Mouse (Mus musculus): ENCODE results near the gene Fyco1. TPM values are rescaled to one million over a fixed set of nuclear protein-coding genes. Genes with fewer than 3 reads are reported as not detected.

The Fyco1 gene
- polyA plus RNA-seq, 1 experiment from 2014 or later = 7.3 TPM

GRCm38 (mm10) chr9:123852449-123853390 is 1.0 kb upstream of the Fyco1 start:
- H3K4me1 ChIP-seq (ENCODE audit: control insufficient read depth, insufficient read depth, low read length) = 0 out of 2 replicates have a peak, but pooled peaks cover 5% of the 10 kb centered on the region
- peak overlapping the region; percentile 42 for H3K4me2 ChIP-seq (ENCODE audit: low read depth, severe bottlenecking)
- WGBS = 74% methylated on average over 5 of the region's 5 CpGs
- no peak overlapping the region; the same call in 1 of the 2 replicates for H3K9ac ChIP-seq (ENCODE audit: low read length)
- no peaks in the 10 kb centered on the region for H3K36me3 ChIP-seq (ENCODE audit: control insufficient read depth, insufficient read depth, low read length)
- DNase-seq (ENCODE audit: low spot score) (peak; percentile 25), ATAC-seq (ENCODE audit: insufficient number of reproducible peaks, low FRiP score, low TSS enrichment, low read depth) (no peak)
- H3K27me3 ChIP-seq (ENCODE audit: control insufficient read depth, insufficient read depth, low read length) = no peaks in the 10 kb centered on the region
- H3K27ac ChIP-seq (replicated peaks; ENCODE audit: low read depth, low read length) = no peak overlapping the region
- peak overlapping the region; percentile 69; the same call in 1 of the 2 replicates for H3K4me3 ChIP-seq (ENCODE audit: low read depth, low read length)
- H3K9me3 ChIP-seq (ENCODE audit: control insufficient read depth, low read length) = no peaks in the 10 kb centered on the region

- H3K9ac ChIP-seq (ENCODE audit: low read length) = peak overlapping the region; percentile 72
- 0 out of 2 replicates have a peak, but pooled peaks cover 5% of the 10 kb centered on the region for H3K4me1 ChIP-seq (ENCODE audit: control insufficient read depth, insufficient read depth, low read length)
- WGBS = under 1% methylated on average over 27 of the region's 27 CpGs
- H3K9me3 ChIP-seq (ENCODE audit: control insufficient read depth, low read length) = no peaks in the 10 kb centered on the region
- H3K4me3 ChIP-seq (ENCODE audit: low read depth, low read length) = peak overlapping the region; percentile 69
- H3K27me3 ChIP-seq (ENCODE audit: control insufficient read depth, insufficient read depth, low read length) = no peaks in the 10 kb centered on the region
- H3K4me2 ChIP-seq (ENCODE audit: low read depth, severe bottlenecking) = peak overlapping the region; percentile 65
- H3K27ac ChIP-seq (replicated peaks; ENCODE audit: low read depth, low read length) = peak overlapping the region; percentile 59; the same call in 1 of the 2 replicates
- DNase-seq (ENCODE audit: low spot score) (no peak), ATAC-seq (ENCODE audit: insufficient number of reproducible peaks, low FRiP score, low TSS enrichment, low read depth) (peak; percentile 87)
- no peaks in the 10 kb centered on the region for H3K36me3 ChIP-seq (ENCODE audit: control insufficient read depth, insufficient read depth, low read length)
Observed at GRCm38 (mm10) chr9:123851062-123851712, 512 bp downstream of the Fyco1 start.

- Histone ChIP-seq H3K36me3 (ENCODE audit: control insufficient read depth, insufficient read depth, low read length) (no peaks in the 10 kb centered on the region), H3K4me1 (ENCODE audit: control insufficient read depth, insufficient read depth, low read length) (0 out of 2 replicates have a peak, but pooled peaks cover 5% of the 10 kb centered on the region), H3K27ac (replicated peaks; ENCODE audit: low read depth, low read length) (no peak overlapping the region), H3K27me3 (ENCODE audit: control insufficient read depth, insufficient read depth, low read length) (no peaks in the 10 kb centered on the region), H3K4me3 (ENCODE audit: low read depth, low read length) (peak overlapping the region; percentile 69), H3K4me2 (ENCODE audit: low read depth, severe bottlenecking) (peak overlapping the region; percentile 65), H3K9me3 (ENCODE audit: control insufficient read depth, low read length) (no peaks in the 10 kb centered on the region), H3K9ac (ENCODE audit: low read length) (peak overlapping the region; percentile 72; the same call in 1 of the 2 replicates)
- peak; percentile 36 for DNase-seq (ENCODE audit: low spot score)
- ATAC-seq (ENCODE audit: insufficient number of reproducible peaks, low FRiP score, low TSS enrichment, low read depth) = no peak
- 7% methylated on average over 2 of the region's 2 CpGs for WGBS
Observed at GRCm38 (mm10) chr9:123850705-123851061, 1.0 kb downstream of the Fyco1 start.

GRCm38 (mm10) chr9:123849976-123850695 is 1.6 kb downstream of the Fyco1 start:
- H3K27ac ChIP-seq (replicated peaks; ENCODE audit: low read depth, low read length) = no peak overlapping the region
- no peak for DNase-seq (ENCODE audit: low spot score)
- H3K4me3 ChIP-seq (ENCODE audit: low read depth, low read length) = no peak overlapping the region
- no peaks in the 10 kb centered on the region for H3K9me3 ChIP-seq (ENCODE audit: control insufficient read depth, low read length)
- no peak for ATAC-seq (ENCODE audit: insufficient number of reproducible peaks, low FRiP score, low TSS enrichment, low read depth)
- no peak overlapping the region for H3K9ac ChIP-seq (ENCODE audit: low read length)
- no peaks in the 10 kb centered on the region for H3K36me3 ChIP-seq (ENCODE audit: control insufficient read depth, insufficient read depth, low read length)
- no peaks in the 10 kb centered on the region for H3K27me3 ChIP-seq (ENCODE audit: control insufficient read depth, insufficient read depth, low read length)
- 0 out of 2 replicates have a peak, but pooled peaks cover 5% of the 10 kb centered on the region for H3K4me1 ChIP-seq (ENCODE audit: control insufficient read depth, insufficient read depth, low read length)
- no peak overlapping the region for H3K4me2 ChIP-seq (ENCODE audit: low read depth, severe bottlenecking)
- 84% methylated on average over 2 of the region's 2 CpGs for WGBS

GRCm38 (mm10) chr9:123846490-123846889 is 5.2 kb downstream of the Fyco1 start:
- Histone ChIP-seq H3K27me3 (ENCODE audit: control insufficient read depth, insufficient read depth, low read length) (no peaks in the 10 kb centered on the region), H3K9ac (ENCODE audit: low read length) (no peak overlapping the region), H3K27ac (replicated peaks; ENCODE audit: low read depth, low read length) (no peak overlapping the region), H3K36me3 (ENCODE audit: control insufficient read depth, insufficient read depth, low read length) (no peaks in the 10 kb centered on the region), H3K9me3 (ENCODE audit: control insufficient read depth, low read length) (no peaks in the 10 kb centered on the region), H3K4me2 (ENCODE audit: low read depth, severe bottlenecking) (no peak overlapping the region), H3K4me1 (ENCODE audit: control insufficient read depth, insufficient read depth, low read length) (0 out of 2 replicates have a peak, but pooled peaks cover 3% of the 10 kb centered on the region), H3K4me3 (ENCODE audit: low read depth, low read length) (no peak overlapping the region)
- DNase-seq (ENCODE audit: low spot score) = no peak
- 100% methylated on average over 1 of the region's 1 CpGs for WGBS
- ATAC-seq (ENCODE audit: insufficient number of reproducible peaks, low FRiP score, low TSS enrichment, low read depth) = no peak

- no peak for ATAC-seq (ENCODE audit: insufficient number of reproducible peaks, low FRiP score, low TSS enrichment, low read depth)
- Histone ChIP-seq H3K4me1 (ENCODE audit: control insufficient read depth, insufficient read depth, low read length) (no peaks in the 10 kb centered on the region), H3K9me3 (ENCODE audit: control insufficient read depth, low read length) (no peaks in the 10 kb centered on the region), H3K27me3 (ENCODE audit: control insufficient read depth, insufficient read depth, low read length) (no peaks in the 10 kb centered on the region), H3K36me3 (ENCODE audit: control insufficient read depth, insufficient read depth, low read length) (no peaks in the 10 kb centered on the region), H3K4me2 (ENCODE audit: low read depth, severe bottlenecking) (no peak overlapping the region), H3K27ac (replicated peaks; ENCODE audit: low read depth, low read length) (no peak overlapping the region), H3K4me3 (ENCODE audit: low read depth, low read length) (no peak overlapping the region), H3K9ac (ENCODE audit: low read length) (no peak overlapping the region)
- 71% methylated on average over 3 of the region's 3 CpGs for WGBS
- DNase-seq (ENCODE audit: low spot score) = no peak
Observed at GRCm38 (mm10) chr9:123845120-123845519, 6.6 kb downstream of the Fyco1 start.

GRCm38 (mm10) chr9:123844468-123844867 is 7.2 kb downstream of the Fyco1 start:
- Histone ChIP-seq H3K4me3 (ENCODE audit: low read depth, low read length) (no peak overlapping the region), H3K36me3 (ENCODE audit: control insufficient read depth, insufficient read depth, low read length) (no peaks in the 10 kb centered on the region; the same call in 1 of the 2 replicates), H3K4me2 (ENCODE audit: low read depth, severe bottlenecking) (no peak overlapping the region), H3K27me3 (ENCODE audit: control insufficient read depth, insufficient read depth, low read length) (no peaks in the 10 kb centered on the region), H3K4me1 (ENCODE audit: control insufficient read depth, insufficient read depth, low read length) (no peaks in the 10 kb centered on the region), H3K9me3 (ENCODE audit: control insufficient read depth, low read length) (no peaks in the 10 kb centered on the region), H3K9ac (ENCODE audit: low read length) (no peak overlapping the region), H3K27ac (replicated peaks; ENCODE audit: low read depth, low read length) (no peak overlapping the region)
- DNase-seq (ENCODE audit: low spot score) (no peak), ATAC-seq (ENCODE audit: insufficient number of reproducible peaks, low FRiP score, low TSS enrichment, low read depth) (no peak)
- 86% methylated on average over 3 of the region's 3 CpGs for WGBS

GRCm38 (mm10) chr9:123840243-123840642 is 11.5 kb downstream of the Fyco1 start:
- H3K9me3 ChIP-seq (ENCODE audit: control insufficient read depth, low read length) = no peaks in the 10 kb centered on the region
- H3K9ac ChIP-seq (ENCODE audit: low read length) = no peak overlapping the region
- no peak overlapping the region for H3K27ac ChIP-seq (replicated peaks; ENCODE audit: low read depth, low read length)
- H3K27me3 ChIP-seq (ENCODE audit: control insufficient read depth, insufficient read depth, low read length) = no peaks in the 10 kb centered on the region
- no peak overlapping the region for H3K4me3 ChIP-seq (ENCODE audit: low read depth, low read length)
- H3K36me3 ChIP-seq (ENCODE audit: control insufficient read depth, insufficient read depth, low read length) = no peaks in the 10 kb centered on the region; the same call in 1 of the 2 replicates
- WGBS = 92% methylated on average over 6 of the region's 6 CpGs
- DNase-seq (ENCODE audit: low spot score) (no peak), ATAC-seq (ENCODE audit: insufficient number of reproducible peaks, low FRiP score, low TSS enrichment, low read depth) (no peak)
- H3K4me2 ChIP-seq (ENCODE audit: low read depth, severe bottlenecking) = no peak overlapping the region
- no peaks in the 10 kb centered on the region for H3K4me1 ChIP-seq (ENCODE audit: control insufficient read depth, insufficient read depth, low read length)

Measured in limb, embryonic 11.5 days (tissue).